Mouse (Mus musculus) intestine, embryonic 16.5 days (tissue): ENCODE data around the gene Kbtbd13. TPM values are rescaled to one million over a fixed set of nuclear protein-coding genes. Genes with fewer than 3 reads are reported as not detected.
A peak's percentile ranks its signal among the peaks of the same experiment; 100 is the strongest.

Experiments
- ATAC-seq: fragments of 200-750 bp; cut with Nextera tagmentation; 2 replicates; pipeline ENCODE4 v1.8.0; 2017; ENCODE audit warnings: moderate TSS enrichment, moderate library complexity
- H3K27ac ChIP-seq: fragments of 300-500 bp; sonication (generic); 2 replicates; pipeline ENCODE4 v1.5.1; 2014; ENCODE audit warnings: mild to moderate bottlenecking, low read length
- H3K27me3 ChIP-seq: fragments of 300-500 bp; sonication (generic); replicated peaks from 2 replicates; pipeline ENCODE4 v1.6.1; 2014; ENCODE audit warnings: low read length, control low read depth, mixed read lengths; ENCODE audit not compliant: control insufficient read depth, insufficient read depth
- H3K36me3 ChIP-seq: fragments of 300-500 bp; sonication (generic); 2 replicates; pipeline ENCODE4 v1.6.1; 2014; ENCODE audit warnings: low read length, control low read depth; ENCODE audit not compliant: control insufficient read depth, insufficient read depth
- H3K4me1 ChIP-seq: fragments of 300-500 bp; sonication (generic); 2 replicates; pipeline ENCODE4 v1.6.1; 2014; ENCODE audit warnings: low read length, control low read depth, mixed read lengths; ENCODE audit not compliant: control insufficient read depth, insufficient read depth
- H3K4me2 ChIP-seq: fragments of 300-500 bp; sonication (generic); 2 replicates; pipeline ENCODE4 v1.6.1; 2014; ENCODE audit warnings: low read depth, low read length, control low read depth
- H3K4me3 ChIP-seq: fragments of 300-500 bp; sonication (generic); 2 replicates; pipeline ENCODE4 v1.5.1; 2014; ENCODE audit warnings: mild to moderate bottlenecking, low read length
- H3K9ac ChIP-seq: fragments of 300-500 bp; sonication (generic); 2 replicates; pipeline ENCODE4 v1.6.1; 2014; ENCODE audit warnings: low read depth, low read length
- H3K9me3 ChIP-seq: fragments of 300-500 bp; sonication (generic); 2 replicates; pipeline ENCODE4 v1.6.1; 2016; ENCODE audit warnings: low read length, control low read depth; ENCODE audit not compliant: control insufficient read depth
- WGBS: fragments of 180-500 bp; shearing (Covaris S2); extraction: QIAGEN DNeasy Blood & Tissue Kit; methylation state at CpG from one replicate; pipeline ENCODE4 v1.1.7; 2014; 5-methylcytosine and 5-hydroxymethylcytosine counted together
- polyA plus RNA-seq: library from polyadenylated mRNA; unstranded; fragments of >200 nt; fragmentation: Nextera tagmentation; extraction: Ambion mirVana; gene quantifications from 2 replicates; pipeline ENCODE4 v1.2.1, GENCODE M21; 2015

Kbtbd13 gene
- polyA plus RNA-seq: 2.5 and 3.4 TPM in 2 replicates

DNA sequence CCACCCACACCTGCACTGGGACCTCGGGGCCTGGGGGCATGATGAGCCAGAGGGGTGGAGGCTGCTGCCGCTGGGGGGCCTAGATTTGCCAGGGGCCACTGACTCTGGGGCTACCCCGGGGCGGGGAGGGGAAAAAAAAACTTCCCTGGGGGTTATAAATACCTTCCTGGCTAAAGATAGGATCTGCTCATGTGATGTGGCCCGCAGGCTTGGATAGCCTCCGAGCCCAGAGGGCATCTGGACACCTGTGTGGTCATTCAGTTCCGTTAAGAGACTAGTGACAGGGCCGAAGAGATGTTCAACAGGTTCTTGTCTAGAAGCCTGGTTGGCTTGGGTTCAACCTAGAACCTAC, at the start of gene Kbtbd13:
Kbtbd13 (minus strand) TSS at position 40 of the 352 bp plus-strand sequence.
- no peaks in the 10 kb centered on the region for H3K36me3 ChIP-seq
- WGBS: 32% methylated on average over 8 of the region's 8 CpGs
- peak within 1 kb of the TSS; percentile 51 for H3K4me3 ChIP-seq
- H3K27ac ChIP-seq: no peak within 1 kb of the TSS
- H3K9ac ChIP-seq: peak within 1 kb of the TSS; percentile 66
- H3K9me3 ChIP-seq: no peaks in the 10 kb centered on the region; the same call in 1 of the 2 replicates
- peaks cover 21% of the 10 kb centered on the region for H3K4me1 ChIP-seq
- ATAC-seq: 0 out of 2 replicates have a peak, but pooled peaks have one; percentile 1
- H3K27me3 ChIP-seq: peaks cover 58% of the 10 kb centered on the region
- peak within 1 kb of the TSS; percentile 78 for H3K4me2 ChIP-seq

DNA sequence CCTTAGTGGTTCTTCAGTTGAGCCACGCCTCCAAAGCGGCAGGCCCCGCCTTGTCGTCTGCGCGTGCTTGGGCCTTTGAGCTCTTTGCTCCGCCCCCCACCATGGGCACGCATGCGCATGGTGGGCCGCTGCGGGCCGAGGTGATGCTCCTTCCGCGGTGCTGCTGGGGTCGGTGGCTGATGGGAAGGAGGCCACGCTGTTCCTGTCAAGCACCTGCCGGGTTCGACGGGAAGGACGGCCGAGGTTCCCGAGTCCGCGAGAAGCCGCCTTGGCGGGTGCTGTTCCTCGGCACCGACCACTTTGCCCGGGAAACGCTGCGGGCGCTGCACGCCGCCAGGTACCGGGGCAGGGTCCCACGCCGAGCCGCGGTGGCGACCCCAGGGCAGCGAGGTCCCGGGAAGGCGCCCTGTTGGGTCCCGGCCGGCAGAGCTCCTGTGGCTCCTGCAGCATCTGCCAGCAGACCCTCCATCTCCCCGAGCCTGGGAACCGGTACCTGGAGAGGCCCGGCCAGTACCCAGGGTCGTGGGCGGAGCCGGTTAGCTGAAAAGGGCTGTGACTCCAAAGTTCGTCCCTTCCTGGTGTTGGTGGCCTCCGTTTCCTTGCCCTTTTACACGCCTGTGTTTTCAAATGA, 44.3 kb upstream of the Kbtbd13 start, which contains the start of gene Mtfmt:
Mtfmt (plus strand) TSS at position 112 of the 631 bp plus-strand sequence.
- H3K27ac ChIP-seq: peak within 1 kb of the TSS; percentile 51
- peak; percentile 93 for ATAC-seq
- H3K36me3 ChIP-seq: 0 out of 2 replicates have a peak, but pooled peaks cover under 1% of the 10 kb centered on the region
- H3K27me3 ChIP-seq: 0 out of 2 replicates have a peak, but pooled peaks cover 2% of the 10 kb centered on the region
- H3K9ac ChIP-seq: peak within 1 kb of the TSS; percentile 87
- peak within 1 kb of the TSS; percentile 99 for H3K4me3 ChIP-seq
- no peaks in the 10 kb centered on the region for H3K4me1 ChIP-seq
- WGBS: under 1% methylated on average over 54 of the region's 54 CpGs
- peak within 1 kb of the TSS; percentile 56 for H3K4me2 ChIP-seq
- no peaks in the 10 kb centered on the region for H3K9me3 ChIP-seq

DNA sequence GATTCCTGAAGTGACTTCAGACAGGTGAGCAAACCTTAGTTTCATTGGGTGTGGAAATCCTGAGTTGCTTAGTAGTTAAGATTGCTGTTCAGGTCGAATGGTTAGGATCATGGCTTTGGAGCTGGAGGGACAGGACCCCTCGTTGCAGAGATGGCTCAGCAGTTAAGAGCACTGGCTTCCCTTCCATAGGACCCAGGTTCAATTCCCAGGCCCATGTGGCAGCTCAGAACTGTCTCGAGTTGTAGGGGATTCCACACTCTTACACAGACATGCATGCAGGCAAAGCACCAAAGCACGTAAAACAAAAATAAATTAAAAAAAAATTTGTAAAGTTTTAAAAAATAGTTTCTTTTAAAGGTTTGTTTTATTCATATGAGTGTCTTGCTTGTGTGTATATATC, 43.8 kb upstream of the Kbtbd13 start:
- Histone ChIP-seq H3K4me1 (no peaks in the 10 kb centered on the region), H3K27me3 (0 out of 2 replicates have a peak, but pooled peaks cover 2% of the 10 kb centered on the region), H3K9me3 (no peaks in the 10 kb centered on the region), H3K4me2 (no peak overlapping the region), H3K4me3 (no peak overlapping the region), H3K36me3 (no peaks in the 10 kb centered on the region), H3K9ac (no peak overlapping the region), H3K27ac (no peak overlapping the region)
- WGBS: 71% methylated on average over 4 of the region's 4 CpGs
- peak; percentile 36 for ATAC-seq

DNA sequence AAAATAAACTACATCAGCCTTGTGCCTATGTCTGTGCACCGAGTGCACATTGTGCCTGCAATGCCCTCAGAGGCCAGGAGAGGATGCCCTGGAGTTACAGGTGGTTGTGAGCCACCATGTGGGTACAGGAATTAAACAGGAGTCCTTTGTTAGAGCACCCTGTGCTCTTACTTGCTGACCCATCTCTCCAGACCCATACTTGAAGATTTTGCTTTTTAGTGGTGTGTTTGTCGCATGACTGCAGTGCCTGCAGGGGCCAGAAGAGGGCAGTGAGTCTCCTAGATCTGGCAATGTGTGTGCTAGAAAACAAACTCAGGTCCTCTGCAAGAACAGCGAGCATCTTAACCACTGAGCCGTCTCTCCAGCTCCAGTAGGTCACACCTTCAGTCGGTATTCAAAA, 42.7 kb upstream of the Kbtbd13 start:
- H3K9ac ChIP-seq: no peak overlapping the region
- no peaks in the 10 kb centered on the region for H3K4me1 ChIP-seq
- H3K27ac ChIP-seq: no peak overlapping the region
- WGBS: 67% methylated on average over 5 of the region's 5 CpGs
- no peaks in the 10 kb centered on the region for H3K36me3 ChIP-seq
- no peak overlapping the region for H3K4me3 ChIP-seq
- H3K27me3 ChIP-seq: 0 out of 2 replicates have a peak, but pooled peaks cover 2% of the 10 kb centered on the region
- H3K9me3 ChIP-seq: no peaks in the 10 kb centered on the region
- ATAC-seq: no peak
- no peak overlapping the region for H3K4me2 ChIP-seq

DNA sequence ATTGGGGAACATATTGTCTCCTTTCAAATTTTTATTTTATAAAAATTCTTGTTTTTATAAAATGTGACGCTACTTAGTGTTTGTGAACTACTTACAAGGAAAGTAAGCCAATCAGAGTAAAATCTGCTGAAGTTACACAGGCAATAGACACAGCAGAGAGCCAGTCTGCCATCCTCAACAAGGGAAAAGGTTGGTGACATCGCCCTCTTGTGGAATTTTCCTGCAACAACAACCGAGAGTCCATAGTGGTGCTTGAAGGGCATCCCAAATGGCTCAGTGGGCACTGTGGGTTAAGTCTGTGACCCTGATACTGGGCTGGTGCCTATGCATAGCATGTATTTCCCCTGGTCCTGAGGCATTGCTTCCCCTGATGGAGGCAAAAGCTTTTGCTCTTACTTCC, 40.8 kb upstream of the Kbtbd13 start:
- Histone ChIP-seq H3K27ac (no peak overlapping the region), H3K4me3 (no peak overlapping the region), H3K4me1 (no peaks in the 10 kb centered on the region), H3K4me2 (no peak overlapping the region), H3K36me3 (no peaks in the 10 kb centered on the region), H3K27me3 (0 out of 2 replicates have a peak, but pooled peaks cover 2% of the 10 kb centered on the region), H3K9me3 (no peaks in the 10 kb centered on the region), H3K9ac (no peak overlapping the region)
- ATAC-seq: no peak
- WGBS: 1% methylated on average over 3 of the region's 3 CpGs

DNA sequence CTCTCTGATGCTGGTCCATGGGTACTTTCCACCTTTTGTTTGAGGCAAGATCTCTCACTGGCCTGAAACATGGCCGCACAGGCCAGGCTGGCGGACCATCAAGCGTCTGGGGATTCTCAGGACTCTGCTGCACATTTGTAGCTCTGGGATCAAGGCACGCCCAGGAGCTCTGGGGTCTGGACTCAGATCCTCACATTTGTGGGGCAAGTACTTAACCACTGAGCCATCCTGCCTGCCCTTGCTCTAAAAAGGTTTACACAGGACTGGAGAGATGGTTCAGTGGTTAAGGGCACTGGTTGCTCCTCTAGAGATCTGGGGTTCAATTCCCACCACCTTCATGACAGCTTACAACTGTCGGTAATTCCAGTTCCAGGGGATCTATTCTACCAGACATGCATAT, 39.5 kb upstream of the Kbtbd13 start:
- Histone ChIP-seq H3K9ac (no peak overlapping the region), H3K27ac (no peak overlapping the region), H3K36me3 (no peaks in the 10 kb centered on the region), H3K4me2 (no peak overlapping the region), H3K4me3 (no peak overlapping the region), H3K27me3 (0 out of 2 replicates have a peak, but pooled peaks cover 2% of the 10 kb centered on the region), H3K9me3 (no peaks in the 10 kb centered on the region), H3K4me1 (no peaks in the 10 kb centered on the region)
- 94% methylated on average over 5 of the region's 5 CpGs for WGBS
- no peak for ATAC-seq

DNA sequence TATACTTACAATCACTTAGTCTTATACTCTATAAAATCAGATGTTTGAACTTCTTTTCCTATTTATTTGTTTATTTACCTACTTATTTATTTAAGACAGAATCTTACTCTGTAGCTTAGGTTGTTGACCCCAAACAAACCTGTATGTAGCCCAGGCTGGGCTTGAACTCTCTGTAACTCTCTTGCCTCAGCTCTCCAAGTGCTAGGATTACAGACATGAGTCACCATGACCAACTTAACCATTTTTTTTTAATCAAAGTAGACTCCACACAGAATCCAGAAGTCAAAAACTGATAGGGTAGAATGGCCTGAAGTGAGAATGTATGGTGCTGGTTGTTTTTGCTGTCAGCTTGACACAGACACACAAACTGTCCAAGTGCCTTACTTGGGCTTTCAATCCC, 38.9 kb upstream of the Kbtbd13 start:
- Histone ChIP-seq H3K4me3 (no peak overlapping the region), H3K4me1 (no peaks in the 10 kb centered on the region), H3K36me3 (no peaks in the 10 kb centered on the region), H3K9ac (no peak overlapping the region), H3K27ac (no peak overlapping the region), H3K9me3 (no peaks in the 10 kb centered on the region), H3K27me3 (0 out of 2 replicates have a peak, but pooled peaks cover 2% of the 10 kb centered on the region), H3K4me2 (no peak overlapping the region)
- ATAC-seq: no peak

DNA sequence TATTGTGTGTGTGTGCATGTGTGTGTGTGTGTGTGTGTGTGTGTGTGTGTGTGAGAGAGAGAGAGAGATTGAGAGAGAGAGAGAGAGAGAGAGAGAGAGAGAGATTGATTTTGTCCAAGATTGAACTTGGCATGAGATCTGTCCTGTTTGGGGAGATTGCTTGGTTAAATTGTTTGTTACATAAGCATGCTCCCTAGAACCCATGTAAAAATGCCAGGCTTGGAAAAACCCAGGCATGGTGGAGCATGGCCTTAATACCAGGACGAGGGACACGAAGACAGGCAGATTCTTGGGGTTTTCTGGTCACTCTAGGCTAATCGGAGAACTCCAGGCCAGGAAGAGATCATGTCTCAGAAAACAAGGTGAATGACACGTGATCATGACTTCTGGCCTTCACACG, 36.6 kb upstream of the Kbtbd13 start:
- Histone ChIP-seq H3K36me3 (no peaks in the 10 kb centered on the region), H3K4me1 (peaks cover 4% of the 10 kb centered on the region; the same call in 1 of the 2 replicates), H3K27ac (peak overlapping the region; percentile 83), H3K27me3 (0 out of 2 replicates have a peak, but pooled peaks cover 1% of the 10 kb centered on the region), H3K4me2 (no peak overlapping the region), H3K9ac (no peak overlapping the region), H3K9me3 (no peaks in the 10 kb centered on the region), H3K4me3 (no peak overlapping the region)
- WGBS: 84% methylated on average over 5 of the region's 5 CpGs
- no peak for ATAC-seq

DNA sequence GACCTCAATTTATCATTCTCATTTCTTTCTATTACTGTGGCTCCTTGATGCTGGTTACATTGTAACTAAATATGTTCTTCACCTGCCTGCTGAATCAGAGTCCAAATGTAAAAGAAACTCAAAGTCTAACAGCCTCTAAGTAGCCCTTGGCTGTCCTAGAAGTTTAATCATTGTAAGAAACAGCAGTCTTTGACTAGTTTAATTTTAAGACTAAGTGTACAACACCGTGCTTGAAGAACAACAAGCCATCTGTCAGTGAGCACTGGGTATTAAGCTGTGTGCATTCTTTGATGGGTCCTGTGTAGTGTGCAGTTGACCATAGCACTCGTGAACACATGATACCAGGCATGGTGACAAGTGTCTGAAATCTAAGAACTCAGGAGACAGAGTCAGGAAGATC, 36.1 kb upstream of the Kbtbd13 start:
- H3K4me3 ChIP-seq: no peak overlapping the region
- no peaks in the 10 kb centered on the region for H3K27me3 ChIP-seq
- no peaks in the 10 kb centered on the region for H3K36me3 ChIP-seq
- H3K9ac ChIP-seq: no peak overlapping the region
- H3K4me2 ChIP-seq: no peak overlapping the region
- peak overlapping the region; percentile 83 for H3K27ac ChIP-seq
- ATAC-seq: peak; percentile 63
- 56% methylated on average over 2 of the region's 2 CpGs for WGBS
- H3K9me3 ChIP-seq: no peaks in the 10 kb centered on the region
- peaks cover 4% of the 10 kb centered on the region; the same call in 1 of the 2 replicates for H3K4me1 ChIP-seq
